16 mouse cellular contexts compared by ENCODE assay signal in genomic region chr6:108723236-108723635, GRCm38 (mm10).
"Had no signal": no experiment of that assay in that cellular context is flagged by ENCODE, and none has a peak within 500 bp of the region (broad histone marks: within the 10 kb centered on the region; RNA-seq: fewer than 3 reads in every experiment).

No protein-coding gene starts in this region.

- H3K27ac ChIP-seq: kidney, postnatal 0 days; left cerebral cortex, adult 2 months; liver, embryonic 13.5 days; midbrain, embryonic 15.5 days; neural tube, embryonic 13.5 days; stomach, embryonic 15.5 days had no signal

- ATAC-seq: intestine, postnatal 0 days; midbrain, embryonic 15.5 days had no signal

- H3K27me3 ChIP-seq: liver, embryonic 13.5 days; midbrain, embryonic 15.5 days; neural tube, embryonic 13.5 days; stomach, embryonic 15.5 days had no signal

- H3K4me2 ChIP-seq: liver, embryonic 13.5 days; midbrain, embryonic 11.5 days; midbrain, embryonic 15.5 days; neural tube, embryonic 13.5 days; stomach, embryonic 15.5 days had no signal

- DNase-seq: kidney, adult 2 months; kidney, postnatal 25 days; layer of hippocampus, postnatal 36 days; liver, embryonic 13.5 days; lung, adult 2 months; retina, postnatal 1 day; right cerebral cortex, postnatal 25 days; spleen, adult 18-20 months; thymus, postnatal 25 days had no signal

- H3K9me3 ChIP-seq: liver, embryonic 13.5 days; midbrain, embryonic 15.5 days; neural tube, embryonic 13.5 days; stomach, embryonic 15.5 days had no signal

- H3K4me1 ChIP-seq: liver, embryonic 13.5 days; midbrain, embryonic 15.5 days; neural tube, embryonic 13.5 days; stomach, embryonic 15.5 days had no signal

- H3K36me3 ChIP-seq: liver, embryonic 13.5 days; midbrain, embryonic 15.5 days; neural tube, embryonic 13.5 days; stomach, embryonic 15.5 days had no signal

- H3K9ac ChIP-seq: liver, embryonic 13.5 days; midbrain, embryonic 15.5 days; neural tube, embryonic 13.5 days; stomach, embryonic 15.5 days had no signal

- H3K4me3 ChIP-seq: left cerebral cortex, adult 2 months; liver, embryonic 13.5 days; midbrain, embryonic 15.5 days; neural tube, embryonic 13.5 days; stomach, embryonic 15.5 days had no signal
